Mouse (Mus musculus): Measurements from ENCODE around the gene Stat1.

Gene Stat1

DNA sequence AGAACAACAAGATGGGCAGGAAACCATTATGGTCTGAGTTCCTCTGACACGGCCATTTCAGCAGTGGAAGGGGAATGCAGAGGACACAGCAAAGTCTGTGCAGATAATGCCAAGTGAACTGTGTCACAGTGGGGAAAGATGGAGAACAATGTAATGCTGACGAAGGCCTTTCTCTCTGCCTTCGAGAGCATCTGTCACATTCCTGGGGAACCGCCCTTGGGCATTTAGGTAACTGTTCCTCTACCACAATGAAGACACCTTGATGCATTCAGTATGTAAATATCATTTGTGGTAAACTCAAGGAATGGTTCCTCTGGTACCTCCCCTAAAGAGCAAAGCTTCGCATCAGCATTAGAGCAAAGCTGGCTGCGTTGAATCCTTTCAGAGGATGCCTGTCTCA is 8.1 kb downstream of the Stat1 start:
- in situ Hi-C loops (cut with MboI; ENCODE audit: unreplicated experiment in 2 of 2), result loop anchor here in 1 of 2 experiments (25.0 kb wide), 1 partner anchor 510 kb away; the partner anchor contains the start of gene Nemp2

DNA sequence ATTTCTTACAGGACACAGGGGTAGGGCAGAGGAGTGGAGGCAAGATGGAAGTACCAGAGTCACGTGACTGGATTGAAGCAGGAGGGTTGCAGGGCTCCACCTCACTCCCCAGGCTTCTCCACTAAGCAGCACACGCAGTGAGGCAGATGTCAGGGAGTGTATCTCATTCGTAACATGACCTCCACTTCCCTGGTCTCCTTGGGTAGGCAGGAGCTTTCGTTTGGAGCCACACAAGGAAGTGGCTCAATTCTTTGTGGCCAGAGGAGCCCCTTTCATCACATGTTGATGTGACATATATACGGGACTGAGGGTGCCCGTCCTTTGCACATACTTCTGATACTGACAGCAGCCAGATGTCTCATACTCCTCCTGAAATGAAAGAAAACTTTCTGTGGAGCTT is 10.6 kb downstream of the Stat1 start:
- in situ Hi-C loops (cut with MboI; ENCODE audit: unreplicated experiment in 2 of 2), result loop anchor here in 1 of 2 experiments (25.0 kb wide), 1 partner anchor 508 kb away; the partner anchor contains the start of gene Nemp2

DNA sequence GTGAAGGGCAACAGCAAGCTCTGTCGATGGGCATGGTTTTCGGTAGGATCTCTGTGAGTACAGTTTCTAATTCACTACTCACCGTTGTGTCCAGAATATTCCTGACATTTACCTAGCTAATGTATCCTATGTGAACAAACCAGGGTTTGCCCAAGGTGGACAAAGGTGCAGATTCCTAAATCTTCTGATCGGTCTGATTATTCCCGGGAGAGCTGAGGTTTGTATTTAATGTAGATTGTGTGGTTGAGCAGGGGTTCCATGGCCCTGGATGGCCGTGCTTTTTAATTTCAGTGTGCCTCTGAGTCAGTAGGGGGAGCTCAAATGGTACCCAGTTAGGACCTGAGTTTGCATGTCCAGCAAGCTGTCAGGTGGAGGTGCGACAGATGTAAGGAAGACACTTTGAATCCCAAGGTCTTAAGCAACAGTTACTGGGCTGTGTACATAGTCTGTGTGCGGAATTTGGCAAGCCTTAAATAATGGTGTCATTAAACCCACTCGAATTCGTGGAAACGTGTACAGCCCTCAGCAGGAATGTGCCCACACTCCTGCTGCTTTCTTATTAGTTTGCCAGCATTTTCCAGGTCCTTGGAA is 12.6 kb downstream of the Stat1 start:
- in situ Hi-C loops (cut with MboI; ENCODE audit: unreplicated experiment in 2 of 2), result loop anchor here in 1 of 2 experiments (25.0 kb wide), 1 partner anchor 505 kb away; the partner anchor contains the start of gene Nemp2

DNA sequence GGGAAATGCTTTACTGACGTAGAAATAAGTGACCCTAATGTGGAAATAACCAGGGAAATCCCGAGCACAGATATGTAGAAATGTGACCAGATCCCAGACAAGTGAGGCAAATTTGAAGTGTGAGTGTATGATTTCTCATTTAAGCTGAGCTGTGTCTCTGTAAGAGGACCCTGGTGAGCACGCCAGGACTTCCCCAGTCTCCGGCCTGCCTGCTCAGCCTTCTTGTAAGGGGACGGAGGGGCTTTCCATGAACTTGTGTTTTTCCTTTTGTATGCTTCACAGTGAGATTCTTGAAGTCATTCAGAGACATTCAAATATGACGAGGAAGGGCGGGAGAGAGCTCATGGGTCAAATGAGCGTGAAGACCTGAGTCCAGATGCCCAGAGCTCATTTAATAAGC is 14.0 kb downstream of the Stat1 start:
- in situ Hi-C loops (cut with MboI; ENCODE audit: unreplicated experiment in 2 of 2), result loop anchor here in 1 of 2 experiments (25.0 kb wide), 1 partner anchor 504 kb away; the partner anchor contains the start of gene Nemp2

DNA sequence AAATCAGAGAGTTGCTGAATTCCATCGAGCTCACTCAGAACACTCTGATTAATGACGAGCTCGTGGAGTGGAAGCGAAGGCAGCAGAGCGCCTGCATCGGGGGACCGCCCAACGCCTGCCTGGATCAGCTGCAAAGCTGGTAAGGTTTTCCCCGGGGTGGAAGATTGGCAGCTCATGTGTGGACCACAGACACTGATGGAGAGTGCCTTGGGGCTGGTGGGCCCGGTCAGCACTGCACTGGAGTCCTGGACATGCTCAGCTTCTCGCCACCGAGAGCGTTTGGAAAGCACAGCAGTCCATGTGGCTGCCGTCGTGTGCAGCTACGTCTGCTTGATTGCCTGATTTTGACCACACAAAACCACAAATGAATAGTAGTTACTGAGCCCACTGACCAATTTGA is 18.1 kb downstream of the Stat1 start:
- in situ Hi-C loops (cut with MboI; ENCODE audit: unreplicated experiment in 2 of 2), result loop anchor here in 1 of 2 experiments (25.0 kb wide), 1 partner anchor 500 kb away; the partner anchor contains the start of gene Nemp2

DNA sequence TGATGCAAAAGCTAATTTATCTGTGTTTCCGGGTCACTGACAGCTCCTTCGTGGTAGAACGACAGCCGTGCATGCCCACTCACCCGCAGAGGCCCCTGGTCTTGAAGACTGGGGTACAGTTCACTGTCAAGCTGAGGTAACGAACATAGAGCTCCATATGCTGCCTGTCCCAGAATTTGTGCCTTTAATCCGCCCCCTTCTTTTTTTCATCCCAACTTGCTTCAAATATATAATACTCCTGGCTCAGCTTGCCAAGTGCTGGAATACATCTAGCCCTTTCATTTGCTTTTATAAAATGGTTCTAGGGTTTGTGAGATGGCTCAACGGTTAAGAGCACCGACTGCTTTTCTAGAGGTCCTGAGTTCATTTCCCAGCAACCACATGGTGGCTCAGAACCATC is 21.3 kb downstream of the Stat1 start:
- in situ Hi-C loops (cut with MboI; ENCODE audit: unreplicated experiment in 2 of 2), result loop anchor here (10.0 to 25.0 kb wide), 4 partner anchors 484 to 814 kb away; partner anchors contain the start of gene Nemp2 (in 1 of the 2)

DNA sequence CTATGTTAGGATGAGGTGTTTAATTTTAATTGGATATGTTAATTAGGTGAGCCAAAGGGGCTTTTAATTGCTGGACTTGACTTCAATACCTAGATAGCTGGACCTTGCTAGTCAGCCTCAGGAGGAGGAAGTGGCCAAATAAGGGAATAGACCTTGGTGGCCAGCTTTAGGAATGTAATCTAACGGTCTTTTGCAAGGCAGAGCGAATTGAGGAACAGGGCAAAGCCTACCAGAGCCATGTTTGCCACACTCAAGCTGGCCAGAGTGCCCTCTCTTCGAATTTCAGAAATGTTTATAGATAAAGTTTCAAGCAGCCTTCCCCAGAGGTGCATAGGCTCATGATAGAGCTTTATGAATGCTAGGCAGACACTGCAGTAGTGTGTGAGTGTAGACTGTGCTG is 22.2 kb downstream of the Stat1 start:
- in situ Hi-C loops (cut with MboI; ENCODE audit: unreplicated experiment in 2 of 2), result loop anchor here (10.0 to 25.0 kb wide), 4 partner anchors 483 to 813 kb away; partner anchors contain the start of gene Nemp2 (in 1 of the 2)

DNA sequence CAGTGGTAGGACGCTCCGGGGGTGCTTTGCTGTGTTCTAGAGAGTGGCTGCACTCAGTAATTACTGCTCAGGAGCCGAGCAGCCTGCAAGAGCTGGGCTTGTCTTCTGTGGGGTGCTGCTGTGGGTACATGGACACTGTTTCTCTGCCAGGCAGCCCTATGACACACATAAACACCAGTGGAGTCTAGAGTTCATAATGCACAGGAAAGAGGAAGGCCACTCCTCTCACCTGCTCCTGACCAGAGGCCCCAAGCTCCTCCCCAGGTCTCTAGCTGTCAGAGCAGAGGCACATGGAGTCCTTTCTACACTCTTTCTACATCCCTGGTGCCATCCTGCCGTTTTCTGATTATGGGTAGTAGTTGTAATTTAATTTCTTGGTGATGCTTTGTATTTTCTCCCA is 22.9 kb downstream of the Stat1 start:
- in situ Hi-C loops (cut with MboI; ENCODE audit: unreplicated experiment in 2 of 2), result loop anchor here (10.0 to 25.0 kb wide), 4 partner anchors 483 to 813 kb away; partner anchors contain the start of gene Nemp2 (in 1 of the 2)

DNA sequence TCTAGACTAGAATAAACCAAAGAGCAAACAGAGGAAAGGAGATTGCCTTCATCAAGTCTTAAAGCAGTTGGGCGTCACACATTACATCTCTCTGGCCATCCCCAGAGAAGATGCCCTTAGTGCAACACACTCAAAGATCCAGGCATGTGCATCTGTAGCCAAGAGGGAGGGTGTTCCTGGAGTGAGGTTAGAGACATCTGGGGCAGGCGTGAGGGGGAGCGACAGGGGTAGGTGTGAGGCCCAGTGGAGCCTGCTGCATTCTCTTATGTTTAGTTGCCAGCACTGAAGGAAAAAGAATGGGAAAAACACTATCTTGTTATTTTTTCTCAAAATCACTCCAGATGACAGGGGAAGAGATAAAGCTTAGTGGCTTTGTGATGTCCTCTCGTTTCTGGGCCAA is 24.0 kb downstream of the Stat1 start:
- in situ Hi-C loops (cut with MboI; ENCODE audit: unreplicated experiment in 2 of 2), result loop anchor here (10.0 to 25.0 kb wide), 4 partner anchors 482 to 812 kb away; partner anchors contain the start of gene Nemp2 (in 1 of the 2)

DNA sequence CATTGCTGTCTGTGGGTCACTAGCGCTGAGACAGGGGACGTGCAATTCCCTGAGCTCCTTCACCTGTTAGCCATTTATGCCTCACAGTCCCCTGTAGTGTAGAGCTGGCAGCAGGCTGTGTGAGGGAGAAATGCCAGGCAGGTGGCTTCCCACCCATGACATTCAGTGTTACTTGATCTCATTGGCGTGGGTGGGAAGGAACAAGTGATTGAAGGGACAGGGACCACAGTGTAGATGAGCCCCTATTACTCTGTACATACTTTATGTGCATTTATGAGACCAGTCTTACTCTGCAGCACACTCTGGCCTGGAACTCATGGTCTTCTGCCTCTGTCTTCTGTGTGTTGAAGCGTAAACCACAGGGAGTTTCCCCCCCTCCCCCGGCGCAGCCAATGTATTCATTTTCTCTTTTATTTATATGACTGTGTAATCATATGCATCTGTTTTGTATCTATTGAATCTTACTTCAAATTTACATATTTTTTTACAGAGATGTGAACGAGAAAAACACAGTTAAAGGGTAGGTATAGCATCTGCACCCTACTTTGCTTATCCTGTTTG is 24.4 kb downstream of the Stat1 start:
- in situ Hi-C loops (cut with MboI; ENCODE audit: unreplicated experiment in 2 of 2), result loop anchor here (10.0 to 25.0 kb wide), 4 partner anchors 481 to 811 kb away; partner anchors contain the start of gene Nemp2 (in 1 of the 2)

DNA sequence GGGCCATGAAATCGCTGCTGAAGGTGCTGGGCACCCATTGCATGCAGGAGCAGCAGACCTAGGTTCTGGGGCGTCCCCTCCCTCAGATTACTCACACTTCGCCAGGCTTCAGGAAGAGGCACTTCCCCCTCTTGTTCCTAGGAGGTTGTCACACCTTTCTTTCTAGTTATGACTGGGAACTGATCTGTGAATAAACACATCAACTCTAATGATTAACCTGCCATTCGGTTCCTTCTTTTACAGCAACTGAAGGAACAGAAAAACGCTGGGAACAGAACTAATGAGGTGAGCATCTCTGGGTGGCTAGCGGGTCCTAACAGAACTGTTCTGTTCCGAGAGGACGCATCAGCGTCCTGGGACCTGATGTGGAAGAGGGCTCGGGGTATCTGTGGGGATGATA is 25.7 kb downstream of the Stat1 start:
- in situ Hi-C loops (cut with MboI; ENCODE audit: unreplicated experiment in 2 of 2), result loop anchor here (5.0 to 25.0 kb wide), 6 partner anchors 122 to 810 kb away; partner anchors contain the start of gene Nemp2 (in 1 of the 2)

DNA sequence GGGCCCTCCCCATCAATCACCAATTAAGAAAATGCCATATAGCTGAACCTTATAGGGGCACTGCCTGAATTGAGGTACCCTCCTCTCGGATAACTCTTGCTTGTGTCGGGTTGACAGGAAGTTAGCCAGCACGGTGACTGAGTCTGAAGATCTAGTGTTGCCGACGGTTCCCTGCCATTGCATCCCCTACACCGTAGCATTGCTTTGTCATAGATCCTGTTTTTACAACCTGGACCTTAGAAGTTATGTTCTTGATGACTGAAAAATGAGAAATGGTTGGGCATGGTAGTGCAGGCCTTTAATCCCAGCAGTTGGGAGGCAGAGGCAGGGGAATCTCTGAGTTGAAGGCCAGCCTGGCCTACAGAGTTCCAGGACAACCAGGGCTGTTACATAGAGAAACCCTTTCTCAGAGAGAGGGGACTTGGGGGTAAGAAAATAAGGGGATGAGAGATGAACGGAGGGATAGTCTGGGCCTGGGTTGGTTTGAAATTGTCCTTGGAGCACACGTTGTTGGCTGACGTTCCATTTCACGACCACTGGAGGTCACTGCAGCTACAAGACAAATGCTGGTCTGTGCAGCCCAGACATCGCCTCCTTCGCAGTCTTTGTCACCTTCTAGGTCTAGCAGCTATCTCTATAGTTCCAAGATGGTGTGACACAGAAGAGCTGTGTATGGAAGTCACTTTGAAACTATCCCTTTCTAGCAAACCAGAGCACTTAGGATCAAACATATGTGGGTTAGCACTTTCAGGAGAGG is 27.2 kb downstream of the Stat1 start:
- in situ Hi-C loops (cut with MboI; ENCODE audit: unreplicated experiment in 2 of 2), result loop anchor here (5.0 to 25.0 kb wide), 6 partner anchors 121 to 808 kb away; partner anchors contain the start of gene Nemp2 (in 1 of the 2)

DNA sequence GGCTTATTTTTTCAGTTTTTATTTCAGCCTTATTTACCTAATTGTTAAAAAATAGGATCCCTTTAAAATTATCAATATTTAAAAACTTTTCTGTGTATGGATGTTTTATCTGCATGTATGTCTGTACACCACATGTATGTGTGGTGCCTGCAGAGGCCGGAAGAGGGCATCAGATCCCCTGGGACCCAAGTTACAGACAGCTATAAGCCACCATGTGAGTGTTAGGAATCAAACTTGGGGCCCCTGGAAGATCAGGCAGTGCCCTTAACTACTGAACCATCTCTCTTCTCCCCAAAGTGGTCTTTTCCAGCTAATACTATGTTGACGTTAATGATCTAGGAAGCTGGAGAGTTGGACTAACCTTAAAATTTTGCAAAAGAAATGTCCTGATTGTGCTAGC is 28.2 kb downstream of the Stat1 start:
- in situ Hi-C loops (cut with MboI; ENCODE audit: unreplicated experiment in 2 of 2), result loop anchor here (5.0 to 25.0 kb wide), 6 partner anchors 120 to 807 kb away; partner anchors contain the start of gene Nemp2 (in 1 of the 2)

DNA sequence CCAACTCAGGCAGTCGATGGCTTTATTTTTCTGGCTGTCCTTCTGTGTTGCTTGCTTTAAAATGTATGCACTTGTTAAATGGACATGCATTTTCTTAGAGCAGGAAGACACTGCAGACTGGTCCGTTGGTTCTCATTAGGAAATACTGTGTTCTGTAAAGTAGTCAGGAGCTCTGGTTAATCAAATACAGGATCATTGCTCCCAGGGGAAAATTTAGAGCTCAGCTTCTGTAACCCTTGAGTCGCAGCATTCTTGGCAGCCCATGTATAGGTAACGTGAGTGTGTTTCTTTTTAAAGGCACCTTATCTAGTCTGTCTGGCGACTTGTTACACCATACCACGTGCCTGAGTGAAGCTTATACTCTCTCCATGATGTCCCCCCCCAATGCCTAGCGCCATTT is 28.9 kb downstream of the Stat1 start:
- in situ Hi-C loops (cut with MboI; ENCODE audit: unreplicated experiment in 2 of 2), result loop anchor here (5.0 to 25.0 kb wide), 6 partner anchors 119 to 807 kb away; partner anchors contain the start of gene Nemp2 (in 1 of the 2)

DNA sequence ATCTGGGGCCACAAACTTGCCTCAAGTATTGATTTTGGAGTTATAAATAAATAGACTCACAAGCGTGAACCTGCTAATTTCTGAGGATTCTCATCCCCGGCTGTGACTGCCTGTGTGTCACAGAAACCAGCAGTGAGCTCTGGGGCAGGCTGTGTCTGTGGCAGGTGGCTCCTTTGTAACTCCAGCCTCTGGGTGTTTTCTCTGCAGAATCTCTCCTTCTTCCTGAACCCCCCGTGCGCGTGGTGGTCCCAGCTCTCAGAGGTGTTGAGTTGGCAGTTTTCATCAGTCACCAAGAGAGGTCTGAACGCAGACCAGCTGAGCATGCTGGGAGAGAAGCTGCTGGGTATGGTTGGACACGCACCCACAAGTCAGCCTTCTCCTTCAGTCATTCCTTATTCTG is 29.5 kb downstream of the Stat1 start:
- in situ Hi-C loops (cut with MboI; ENCODE audit: unreplicated experiment in 2 of 2), result loop anchor here (5.0 to 25.0 kb wide), 6 partner anchors 119 to 806 kb away; partner anchors contain the start of gene Nemp2 (in 1 of the 2)

DNA sequence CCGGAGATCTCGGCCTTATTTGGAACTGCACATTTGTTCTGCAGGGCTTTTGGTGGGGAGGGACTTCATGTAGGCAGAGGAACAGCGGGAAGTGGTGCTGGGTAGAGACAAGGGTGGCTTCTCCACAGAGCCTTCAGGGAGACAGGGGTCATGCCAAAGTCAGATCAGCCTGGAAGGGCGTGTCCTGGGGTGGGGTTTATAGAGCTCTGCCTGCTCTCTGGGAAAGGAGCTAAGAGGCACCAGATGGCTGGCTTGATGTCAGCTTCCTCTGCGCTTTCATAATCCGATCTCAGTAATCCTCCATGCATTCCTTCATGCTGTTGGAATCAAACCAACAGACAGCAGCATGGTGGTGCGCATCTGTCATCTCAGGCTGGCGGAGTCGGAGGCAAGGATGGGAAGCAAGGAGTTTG is 30.7 kb downstream of the Stat1 start:
- in situ Hi-C loops (cut with MboI; ENCODE audit: unreplicated experiment in 2 of 2), result loop anchor here (5.0 to 25.0 kb wide), 6 partner anchors 117 to 805 kb away; partner anchors contain the start of gene Nemp2 (in 1 of the 2)

DNA sequence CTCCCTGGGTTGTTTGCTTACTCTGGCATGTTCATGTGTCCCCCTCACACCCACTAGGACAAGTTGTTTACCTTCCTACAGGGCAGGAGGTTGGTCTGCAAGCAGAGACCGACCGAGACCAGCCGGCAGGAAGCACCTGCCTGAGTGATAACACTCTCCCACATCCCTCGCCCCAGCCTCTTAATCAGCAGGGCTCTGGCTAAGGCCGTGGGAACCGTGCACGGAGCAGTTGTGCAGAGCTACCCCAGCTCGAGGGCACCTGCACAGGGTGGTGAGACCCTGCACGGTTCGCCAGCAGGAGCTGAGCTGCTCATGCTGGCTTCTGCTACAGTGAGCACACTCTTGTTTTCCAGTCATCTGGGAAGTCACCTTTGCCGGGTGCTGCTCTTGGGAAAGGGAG is 31.4 kb downstream of the Stat1 start:
- in situ Hi-C loops (cut with MboI; ENCODE audit: unreplicated experiment in 2 of 2), result no loop called here

DNA sequence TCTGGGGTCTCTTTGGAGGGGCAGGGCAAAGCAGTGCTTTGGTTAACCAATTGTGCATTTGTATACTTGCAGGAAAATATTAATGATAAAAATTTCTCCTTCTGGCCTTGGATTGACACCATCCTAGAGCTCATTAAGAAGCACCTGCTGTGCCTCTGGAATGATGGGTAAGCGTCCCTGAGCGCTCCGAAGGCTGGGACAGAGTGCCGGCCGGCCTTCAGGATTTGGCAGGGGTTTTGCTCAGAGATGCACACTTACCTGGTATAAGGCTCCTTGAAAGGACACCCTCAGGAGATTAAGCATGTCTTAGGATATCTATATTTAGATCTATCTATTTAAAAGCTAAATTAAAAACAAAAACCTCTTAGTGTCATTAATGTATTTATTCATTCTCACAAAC is 31.9 kb downstream of the Stat1 start:
- in situ Hi-C loops (cut with MboI; ENCODE audit: unreplicated experiment in 2 of 2), result no loop called here

DNA sequence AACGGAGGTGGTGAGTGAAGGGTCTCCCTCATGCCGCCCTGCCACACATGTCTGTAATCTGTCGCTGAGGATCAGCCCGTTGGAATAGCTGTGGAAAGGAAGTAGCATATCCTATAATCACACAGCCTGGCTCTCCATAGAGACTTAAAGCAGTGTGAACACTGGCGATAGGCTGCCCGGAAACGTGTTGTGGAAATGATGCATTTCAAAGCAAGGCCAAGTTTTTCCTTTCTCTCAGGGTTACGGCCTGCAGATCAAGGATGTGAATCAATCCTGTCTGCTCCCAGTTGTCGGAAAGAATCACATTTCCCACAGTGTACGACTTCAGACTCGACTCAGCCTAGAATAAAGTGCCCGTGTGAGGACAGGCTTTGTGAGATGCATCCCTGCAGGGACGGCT is 33.1 kb downstream of the Stat1 start:
- in situ Hi-C loops (cut with MboI; ENCODE audit: unreplicated experiment in 2 of 2), result no loop called here

DNA sequence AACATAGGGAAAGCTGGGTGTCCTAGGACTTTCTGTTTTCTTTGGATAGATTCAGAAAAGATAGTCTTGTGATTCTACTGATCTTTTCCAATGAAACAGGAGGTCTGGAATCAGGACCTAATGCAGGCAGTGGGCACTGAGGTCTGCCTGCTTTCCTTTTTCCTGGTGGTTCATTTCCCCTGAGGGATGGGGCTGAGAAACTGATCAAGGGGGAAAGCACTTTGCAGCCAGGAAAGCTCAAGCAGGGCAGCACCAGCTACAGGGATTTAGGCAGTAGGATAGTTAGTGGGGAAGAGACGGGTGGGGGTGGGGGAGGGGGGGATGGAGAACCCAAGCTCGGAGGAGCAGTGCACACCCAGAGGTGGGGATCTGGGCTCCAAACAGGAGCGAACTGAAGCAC is 33.7 kb downstream of the Stat1 start:
- in situ Hi-C loops (cut with MboI; ENCODE audit: unreplicated experiment in 2 of 2), result no loop called here
